Mouse (Mus musculus): Measurements from ENCODE around the gene 2210016L21Rik.

DNA sequence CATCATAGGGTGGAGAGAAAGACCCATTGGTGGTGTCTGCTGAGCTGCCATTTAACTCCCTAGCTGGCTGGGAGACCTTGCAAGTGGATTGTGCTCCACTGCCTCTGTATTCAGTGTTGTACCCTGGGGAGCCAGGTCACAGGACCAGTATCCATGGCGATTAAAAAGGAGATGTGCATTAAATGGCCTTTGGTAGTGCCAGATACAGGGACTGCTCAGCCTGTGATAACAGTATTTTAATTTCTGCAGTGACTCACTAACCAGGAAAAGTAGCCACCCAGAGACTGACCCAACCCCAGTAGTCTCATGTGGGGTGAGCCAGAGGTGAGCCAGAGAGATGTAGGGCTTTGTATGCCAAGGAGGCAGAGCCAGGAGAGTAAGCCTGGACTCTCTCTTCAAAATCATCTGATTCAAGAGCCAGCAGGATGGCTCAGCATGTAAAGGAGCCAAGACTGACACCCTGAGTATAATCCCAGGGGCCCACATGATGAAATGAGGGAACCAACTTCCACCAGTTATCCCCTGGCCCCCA is 15.7 kb upstream of the 2210016L21Rik start:
- TF ChIP-seq POLR2A (IDR thresholded peaks at IDR 0.05; ENCODE audit: low read depth, low read length) (no peak), CTCF (conservative IDR thresholded peaks at IDR 0.05; ENCODE audit: insufficient read depth, insufficient read length, low read depth, low read length) (no peak)

All from kidney, adult 2 months (tissue).